Mouse (Mus musculus) spleen, adult 2 months (tissue): ENCODE measurements around the gene Slfn2. TPM values are rescaled to one million over a fixed set of nuclear protein-coding genes. Genes with fewer than 3 reads are reported as not detected.
A peak's percentile ranks its signal among the peaks of the same experiment; 100 is the strongest.

Experiments used
- DNase-seq, 2 experiments: peaks; one replicate each; pipeline versions ENCODE4 v3.0.0 to v3.0.0-alpha.2; 2012 to 2021; ENCODE audit warnings: low spot score in 2 of 2, low read depth in 1 of 2
- H3K27ac ChIP-seq: fragments of 200-500 bp; 2 replicates; pipeline ENCODE4 v1.5.1; 2012; ENCODE audit warnings: low read length, inconsistent platforms; ENCODE audit not compliant: insufficient read depth
- H3K27me3 ChIP-seq: fragments of 200-500 bp; 2 replicates; pipeline ENCODE4 v1.6.1; 2012; ENCODE audit warnings: mild to moderate bottlenecking, moderate library complexity, low read length, inconsistent platforms; ENCODE audit not compliant: control insufficient read depth, insufficient read depth
- H3K36me3 ChIP-seq: fragments of 200-500 bp; 2 replicates; pipeline ENCODE4 v1.6.1; 2012; ENCODE audit warnings: mild to moderate bottlenecking, low read length, inconsistent platforms; ENCODE audit not compliant: control insufficient read depth, insufficient read depth
- H3K4me1 ChIP-seq: fragments of 200-500 bp; 2 replicates; pipeline ENCODE4 v1.6.1; 2011; ENCODE audit warnings: inconsistent platforms; ENCODE audit not compliant: control insufficient read depth, insufficient read depth, insufficient read length
- H3K4me3 ChIP-seq: fragments of 200-500 bp; 2 replicates; pipeline ENCODE4 v1.5.1; 2011; ENCODE audit warnings: mild to moderate bottlenecking, inconsistent platforms; ENCODE audit not compliant: insufficient read depth, insufficient read length; ENCODE audit errors: extremely low read depth
- CTCF ChIP-seq: fragments of 200-500 bp; IDR thresholded peaks from 2 replicates; pipeline ENCODE4 v1.5.1; 2011; ENCODE audit warnings: mild to moderate bottlenecking, inconsistent platforms; ENCODE audit not compliant: insufficient read depth, insufficient read length, insufficient replicate concordance; ENCODE audit errors: extremely low read depth
- POLR2A ChIP-seq: fragments of 200-500 bp; IDR thresholded peaks from 2 replicates; pipeline ENCODE4 v1.6.1; 2011; ENCODE audit warnings: low read depth, low read length, inconsistent platforms
- WGBS: fragments of 180-500 bp; shearing (Covaris S2); methylation state at CpG from one replicate; pipeline ENCODE4 v1.1.7; 2018; 5-methylcytosine and 5-hydroxymethylcytosine counted together
- polyA plus RNA-seq: library from polyadenylated mRNA; depleted of rRNA; stranded (reverse); fragments of >200 nt; gene quantifications from 2 replicates; pipeline ENCODE4 v1.2.3, GENCODE M21; 2012

Gene Slfn2
- polyA plus RNA-seq, 1 experiment, result 31.8 TPM

GRCm38 (mm10) chr11:83040325-83040724 is 24.6 kb upstream of the Slfn2 start:
- 3% methylated on average over 1 of the region's 1 CpGs for WGBS
- DNase-seq, result peak; percentile 23 to 61
- no peaks in the 10 kb centered on the region for H3K36me3 ChIP-seq
- TF ChIP-seq CTCF, result peak; percentile 23; the same call in 1 of the 2 replicates
- no peak for TF ChIP-seq POLR2A
- no peak overlapping the region for H3K27ac ChIP-seq
- no peaks in the 10 kb centered on the region for H3K4me1 ChIP-seq
- no peaks in the 10 kb centered on the region for H3K27me3 ChIP-seq
- peak overlapping the region; percentile 53 for H3K4me3 ChIP-seq

- no peak for DNase-seq
- no peak overlapping the region for H3K27ac ChIP-seq
- no peak overlapping the region for H3K4me3 ChIP-seq
- TF ChIP-seq CTCF (no peak), POLR2A (no peak)
- H3K27me3 ChIP-seq, result no peaks in the 10 kb centered on the region
- H3K36me3 ChIP-seq, result no peaks in the 10 kb centered on the region
- no peaks in the 10 kb centered on the region for H3K4me1 ChIP-seq
These were observed 23.9 kb upstream of the Slfn2 start for GRCm38 (mm10) chr11:83041000-83041399.

GRCm38 (mm10) chr11:83043891-83044290 is 21.0 kb upstream of the Slfn2 start:
- Histone ChIP-seq H3K4me1 (no peaks in the 10 kb centered on the region), H3K36me3 (no peaks in the 10 kb centered on the region), H3K4me3 (no peak overlapping the region), H3K27ac (no peak overlapping the region), H3K27me3 (no peaks in the 10 kb centered on the region)
- DNase-seq, result no peak
- TF ChIP-seq CTCF, result no peak
- no peak for TF ChIP-seq POLR2A
- WGBS, result 73% methylated on average over 4 of the region's 4 CpGs

- Histone ChIP-seq H3K36me3 (no peaks in the 10 kb centered on the region), H3K4me3 (no peak overlapping the region), H3K27me3 (no peaks in the 10 kb centered on the region), H3K4me1 (no peaks in the 10 kb centered on the region), H3K27ac (no peak overlapping the region)
- TF ChIP-seq POLR2A, result no peak
- TF ChIP-seq CTCF, result no peak
- no peak for DNase-seq
- WGBS, result 63% methylated on average over 3 of the region's 3 CpGs
These were observed 19.3 kb upstream of the Slfn2 start for GRCm38 (mm10) chr11:83045642-83046041.

- 3% methylated on average over 5 of the region's 5 CpGs for WGBS
- no peaks in the 10 kb centered on the region for H3K36me3 ChIP-seq
These were observed 7.0 kb upstream of the Slfn2 start for GRCm38 (mm10) chr11:83057863-83058262.

GRCm38 (mm10) chr11:83060412-83061020 is 4.4 kb upstream of the Slfn2 start:
- Histone ChIP-seq H3K27me3 (no peaks in the 10 kb centered on the region), H3K36me3 (no peaks in the 10 kb centered on the region), H3K4me1 (peaks cover 8% of the 10 kb centered on the region; the same call in 1 of the 2 replicates), H3K4me3 (no peak overlapping the region), H3K27ac (peak overlapping the region; percentile 2; the same call in 1 of the 2 replicates)
- TF ChIP-seq CTCF (no peak), POLR2A (no peak)
- DNase-seq, result no peak
- WGBS, result 80% methylated on average over 5 of the region's 5 CpGs

More at GRCm38 (mm10) chr11:83057863-83058262, 7.0 kb upstream of the Slfn2 start:
- TF ChIP-seq POLR2A (no peak), CTCF (peak; percentile 77; the same call in 1 of the 2 replicates)
- peak in 1 of 2 experiments; percentile 72 for DNase-seq
- Histone ChIP-seq H3K4me3 (no peak overlapping the region), H3K27ac (no peak overlapping the region), H3K27me3 (no peaks in the 10 kb centered on the region), H3K4me1 (peaks cover 2% of the 10 kb centered on the region; the same call in 1 of the 2 replicates)

- Histone ChIP-seq H3K27ac (no peak overlapping the region), H3K36me3 (no peaks in the 10 kb centered on the region), H3K27me3 (no peaks in the 10 kb centered on the region), H3K4me3 (no peak overlapping the region), H3K4me1 (peaks cover 8% of the 10 kb centered on the region; the same call in 1 of the 2 replicates)
- TF ChIP-seq CTCF (no peak), POLR2A (no peak)
- WGBS, result 90% methylated on average over 7 of the region's 7 CpGs
- DNase-seq, result no peak
These were observed 3.1 kb upstream of the Slfn2 start for GRCm38 (mm10) chr11:83061806-83062205.
